19 mouse cellular contexts compared by ENCODE assay signal in the genomic region with DNA sequence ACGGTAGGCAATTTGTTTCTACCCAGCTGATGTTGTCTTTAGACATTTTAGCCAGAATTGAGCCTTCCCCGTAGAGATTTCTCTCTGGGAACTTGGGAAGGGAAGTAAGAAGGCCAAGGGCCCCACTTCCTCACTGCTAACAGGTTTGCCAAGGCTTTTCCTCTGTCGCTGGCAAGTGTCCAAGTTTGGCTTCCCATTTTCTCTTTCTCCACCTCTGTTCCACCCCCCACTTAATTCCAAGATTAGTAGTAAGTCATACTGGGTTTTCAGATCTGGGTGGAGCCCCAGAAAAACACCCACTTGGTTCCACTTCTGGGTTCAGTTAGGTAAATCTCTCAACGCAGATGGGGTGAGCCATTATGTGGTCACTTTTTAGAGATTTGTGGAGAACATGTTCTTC.
DNase-seq lines count a peak whose midpoint lies in the region; ATAC-seq and TF ChIP-seq lines count a peak whose summit lies in the region.
"Had no signal": no experiment of that assay in that cellular context is flagged by ENCODE, and none has a peak within 500 bp of the region (broad histone marks: within the 10 kb centered on the region; RNA-seq: fewer than 3 reads in every experiment).

No protein-coding gene starts in this region.

- ATAC-seq in embryonic facial prominence, embryonic 12.5 days (ENCODE audit: insufficient number of reproducible peaks, insufficient read depth, low FRiP score, low TSS enrichment), result no peak
- no peak for ATAC-seq in liver, postnatal 0 days
- no peak for ATAC-seq in liver, embryonic 12.5 days
- ATAC-seq in lung, embryonic 16.5 days (ENCODE audit: low read depth), result peak; percentile 39; the same call in 1 of the 2 replicates
- ATAC-seq in stomach, postnatal 0 days (ENCODE audit: low FRiP score, low TSS enrichment), result no peak
- ATAC-seq: intestine, postnatal 0 days had no signal

- 69% methylated on average over 4 of the region's 4 CpGs for WGBS in embryonic facial prominence, embryonic 12.5 days
- 83% methylated on average over 4 of the region's 4 CpGs for WGBS in embryonic facial prominence, embryonic 10.5 days
- 51% methylated on average over 4 of the region's 4 CpGs for WGBS in liver, postnatal 0 days (ENCODE audit: insufficient replicate concordance)
- 53% methylated on average over 4 of the region's 4 CpGs for WGBS in liver, embryonic 12.5 days (ENCODE audit: insufficient replicate concordance)
- 48% methylated on average over 4 of the region's 4 CpGs for WGBS in lung, embryonic 16.5 days
- WGBS in stomach, postnatal 0 days, result 64% methylated on average over 4 of the region's 4 CpGs

- no peak overlapping the region for H3K4me3 ChIP-seq in embryonic facial prominence, embryonic 12.5 days
- H3K4me3 ChIP-seq in embryonic facial prominence, embryonic 10.5 days, result no peak overlapping the region
- H3K4me3 ChIP-seq in liver, postnatal 0 days (ENCODE audit: low read depth, low read length), result no peak overlapping the region
- no peak overlapping the region for H3K4me3 ChIP-seq in liver, embryonic 12.5 days
- no peak overlapping the region for H3K4me3 ChIP-seq in lung, embryonic 16.5 days (ENCODE audit: low read length)
- H3K4me3 ChIP-seq in stomach, postnatal 0 days (ENCODE audit: low read depth, low read length), result no peak overlapping the region
- H3K4me3 ChIP-seq: forebrain, embryonic 12.5 days; limb, embryonic 12.5 days; lung, embryonic 15.5 days; midbrain, embryonic 12.5 days; myocyte had no signal

- peaks cover 28% of the 10 kb centered on the region for H3K36me3 ChIP-seq in embryonic facial prominence, embryonic 12.5 days
- H3K36me3 ChIP-seq in embryonic facial prominence, embryonic 10.5 days (replicated peaks), result peaks cover 62% of the 10 kb centered on the region
- H3K36me3 ChIP-seq in liver, postnatal 0 days (replicated peaks; ENCODE audit: insufficient read depth, low read length), result no peaks in the 10 kb centered on the region
- H3K36me3 ChIP-seq in liver, embryonic 12.5 days, result no peaks in the 10 kb centered on the region
- H3K36me3 ChIP-seq in lung, embryonic 16.5 days (ENCODE audit: control insufficient read depth, insufficient read depth, low read length), result peaks cover 4% of the 10 kb centered on the region; the same call in 1 of the 2 replicates
- H3K36me3 ChIP-seq in stomach, postnatal 0 days (ENCODE audit: control insufficient read depth, insufficient read depth, low read length), result no peaks in the 10 kb centered on the region
- H3K36me3 ChIP-seq: midbrain, embryonic 12.5 days had no signal

- no peak overlapping the region for H3K9ac ChIP-seq in embryonic facial prominence, embryonic 12.5 days
- no peak overlapping the region for H3K9ac ChIP-seq in liver, postnatal 0 days (replicated peaks)
- H3K9ac ChIP-seq in liver, embryonic 12.5 days, result no peak overlapping the region
- no peak overlapping the region for H3K9ac ChIP-seq in lung, embryonic 16.5 days (ENCODE audit: low read length)
- no peak overlapping the region for H3K9ac ChIP-seq in stomach, postnatal 0 days (ENCODE audit: low read length)
- H3K9ac ChIP-seq: forebrain, embryonic 12.5 days; hindbrain, embryonic 14.5 days; limb, embryonic 12.5 days; lung, embryonic 15.5 days; midbrain, embryonic 12.5 days had no signal

- TF ChIP-seq EP300 in liver, postnatal 0 days (IDR thresholded peaks at IDR 0.05; ENCODE audit: low read depth), result no peak
- TF ChIP-seq EP300 in stomach, postnatal 0 days (optimal IDR thresholded peaks at IDR 0.05), result no peak

- no peaks in the 10 kb centered on the region for H3K27me3 ChIP-seq in embryonic facial prominence, embryonic 12.5 days
- no peaks in the 10 kb centered on the region for H3K27me3 ChIP-seq in embryonic facial prominence, embryonic 10.5 days (replicated peaks; ENCODE audit: low read depth, poor library complexity, severe bottlenecking)
- H3K27me3 ChIP-seq in liver, postnatal 0 days (ENCODE audit: insufficient read depth, low read length), result no peaks in the 10 kb centered on the region
- 0 out of 2 replicates have a peak, but pooled peaks cover 6% of the 10 kb centered on the region for H3K27me3 ChIP-seq in liver, embryonic 12.5 days (replicated peaks)
- H3K27me3 ChIP-seq in lung, embryonic 16.5 days (ENCODE audit: control insufficient read depth, insufficient read depth, low read depth, low read length), result no peaks in the 10 kb centered on the region
- H3K27me3 ChIP-seq in stomach, postnatal 0 days (ENCODE audit: control insufficient read depth, insufficient read depth, low read length), result no peaks in the 10 kb centered on the region
- H3K27me3 ChIP-seq: limb, embryonic 12.5 days; lung, embryonic 15.5 days had no signal

- H3K4me1 ChIP-seq in embryonic facial prominence, embryonic 12.5 days, result peaks cover 56% of the 10 kb centered on the region
- H3K4me1 ChIP-seq in embryonic facial prominence, embryonic 10.5 days, result peaks cover 59% of the 10 kb centered on the region
- H3K4me1 ChIP-seq in liver, postnatal 0 days (ENCODE audit: insufficient read depth), result peaks cover 9% of the 10 kb centered on the region
- peaks cover 41% of the 10 kb centered on the region for H3K4me1 ChIP-seq in liver, embryonic 12.5 days
- H3K4me1 ChIP-seq in lung, embryonic 16.5 days (replicated peaks; ENCODE audit: control insufficient read depth, insufficient read depth, low read length), result peaks cover 20% of the 10 kb centered on the region
- H3K4me1 ChIP-seq in stomach, postnatal 0 days (replicated peaks; ENCODE audit: control insufficient read depth, insufficient read depth), result 0 out of 2 replicates have a peak, but pooled peaks cover 4% of the 10 kb centered on the region

- no peak for TF ChIP-seq CTCF in liver, postnatal 0 days (IDR thresholded peaks at IDR 0.05; ENCODE audit: low read depth)
- TF ChIP-seq CTCF in stomach, postnatal 0 days (IDR thresholded peaks at IDR 0.05; ENCODE audit: low read depth), result no peak

- H3K27ac ChIP-seq in embryonic facial prominence, embryonic 12.5 days, result peak overlapping the region; percentile 66
- no peak overlapping the region for H3K27ac ChIP-seq in embryonic facial prominence, embryonic 10.5 days (replicated peaks)
- H3K27ac ChIP-seq in liver, postnatal 0 days (ENCODE audit: low read depth), result no peak overlapping the region
- H3K27ac ChIP-seq in liver, embryonic 12.5 days, result no peak overlapping the region
- 0 out of 2 replicates have a peak overlapping the region, but pooled peaks have one; percentile 30 for H3K27ac ChIP-seq in lung, embryonic 16.5 days (ENCODE audit: low read length)
- peak overlapping the region; percentile 5; the same call in 1 of the 2 replicates for H3K27ac ChIP-seq in stomach, postnatal 0 days (replicated peaks)
- H3K27ac ChIP-seq: forebrain, embryonic 12.5 days; hindbrain, embryonic 14.5 days; limb, embryonic 12.5 days; lung, embryonic 15.5 days; midbrain, embryonic 12.5 days had no signal

- no peak overlapping the region for H3K4me2 ChIP-seq in embryonic facial prominence, embryonic 12.5 days (replicated peaks)
- no peak overlapping the region for H3K4me2 ChIP-seq in liver, postnatal 0 days (ENCODE audit: low read depth, low read length)
- H3K4me2 ChIP-seq in liver, embryonic 12.5 days, result no peak overlapping the region
- H3K4me2 ChIP-seq in lung, embryonic 16.5 days (ENCODE audit: low read depth, low read length), result no peak overlapping the region
- no peak overlapping the region for H3K4me2 ChIP-seq in stomach, postnatal 0 days (replicated peaks; ENCODE audit: low read depth)
- H3K4me2 ChIP-seq: forebrain, embryonic 12.5 days; hindbrain, embryonic 14.5 days; limb, embryonic 12.5 days; lung, embryonic 15.5 days; midbrain, embryonic 12.5 days had no signal

- DNase-seq in embryonic facial prominence, embryonic 10.5 days (ENCODE audit: low spot score), result no peak
- peak; percentile 23 for DNase-seq in liver, postnatal 0 days
- DNase-seq in stomach, postnatal 0 days (ENCODE audit: low spot score), result no peak
- DNase-seq in cerebellum, adult 11-12 months, result no peak
- no peak for DNase-seq in ovary, adult 18-20 months (ENCODE audit: low spot score)
- DNase-seq: adrenal gland, adult 2 months; cerebellum, postnatal 36 days; kidney, postnatal 14 days; thymus, postnatal 4 days had no signal

- no peaks in the 10 kb centered on the region for H3K9me3 ChIP-seq in embryonic facial prominence, embryonic 12.5 days
- H3K9me3 ChIP-seq in embryonic facial prominence, embryonic 10.5 days, result no peaks in the 10 kb centered on the region
- H3K9me3 ChIP-seq in liver, postnatal 0 days (ENCODE audit: low read length), result no peaks in the 10 kb centered on the region
- H3K9me3 ChIP-seq in liver, embryonic 12.5 days (replicated peaks), result no peaks in the 10 kb centered on the region
- no peaks in the 10 kb centered on the region for H3K9me3 ChIP-seq in lung, embryonic 16.5 days (ENCODE audit: control insufficient read depth, low read length)
- no peaks in the 10 kb centered on the region for H3K9me3 ChIP-seq in stomach, postnatal 0 days (ENCODE audit: control insufficient read depth, low read length)
- H3K9me3 ChIP-seq: forebrain, embryonic 12.5 days; limb, embryonic 12.5 days; lung, embryonic 15.5 days; midbrain, embryonic 12.5 days had no signal

Comparison
In these comparisons a context has a peak if more than half of its experiments do, and no peak if none do; other contexts are left out.
1. H3K27ac ChIP-seq: peak in embryonic facial prominence, embryonic 12.5 days (single experiment), lung, embryonic 16.5 days (single experiment) and stomach, postnatal 0 days (single experiment); none in embryonic facial prominence, embryonic 10.5 days (single experiment), liver, postnatal 0 days (single experiment) and liver, embryonic 12.5 days (single experiment).